Mouse (Mus musculus) spleen, adult 2 months (tissue): Measurements from ENCODE around the gene Ptprg. TPM values are rescaled to one million over a fixed set of nuclear protein-coding genes. Genes with fewer than 3 reads are reported as not detected.

Source experiments
- DNase-seq, 2 experiments: peaks; one replicate each; pipeline versions ENCODE4 v3.0.0 to v3.0.0-alpha.2; 2012 to 2021; ENCODE audit warnings: low spot score in 2 of 2, low read depth in 1 of 2
- H3K27ac ChIP-seq: fragments of 200-500 bp; 2 replicates; pipeline ENCODE4 v1.5.1; 2012; ENCODE audit warnings: low read length, inconsistent platforms; ENCODE audit not compliant: insufficient read depth
- H3K27me3 ChIP-seq: fragments of 200-500 bp; 2 replicates; pipeline ENCODE4 v1.6.1; 2012; ENCODE audit warnings: mild to moderate bottlenecking, moderate library complexity, low read length, inconsistent platforms; ENCODE audit not compliant: control insufficient read depth, insufficient read depth
- H3K36me3 ChIP-seq: fragments of 200-500 bp; 2 replicates; pipeline ENCODE4 v1.6.1; 2012; ENCODE audit warnings: mild to moderate bottlenecking, low read length, inconsistent platforms; ENCODE audit not compliant: control insufficient read depth, insufficient read depth
- H3K4me1 ChIP-seq: fragments of 200-500 bp; 2 replicates; pipeline ENCODE4 v1.6.1; 2011; ENCODE audit warnings: inconsistent platforms; ENCODE audit not compliant: control insufficient read depth, insufficient read depth, insufficient read length
- H3K4me3 ChIP-seq: fragments of 200-500 bp; 2 replicates; pipeline ENCODE4 v1.5.1; 2011; ENCODE audit warnings: mild to moderate bottlenecking, inconsistent platforms; ENCODE audit not compliant: insufficient read depth, insufficient read length; ENCODE audit errors: extremely low read depth
- CTCF ChIP-seq: fragments of 200-500 bp; IDR thresholded peaks from 2 replicates; pipeline ENCODE4 v1.5.1; 2011; ENCODE audit warnings: mild to moderate bottlenecking, inconsistent platforms; ENCODE audit not compliant: insufficient read depth, insufficient read length, insufficient replicate concordance; ENCODE audit errors: extremely low read depth
- POLR2A ChIP-seq: fragments of 200-500 bp; IDR thresholded peaks from 2 replicates; pipeline ENCODE4 v1.6.1; 2011; ENCODE audit warnings: low read depth, low read length, inconsistent platforms
- WGBS: fragments of 180-500 bp; shearing (Covaris S2); methylation state at CpG from one replicate; pipeline ENCODE4 v1.1.7; 2018; 5-methylcytosine and 5-hydroxymethylcytosine counted together
- polyA plus RNA-seq: library from polyadenylated mRNA; depleted of rRNA; stranded (reverse); fragments of >200 nt; gene quantifications from 2 replicates; pipeline ENCODE4 v1.2.3, GENCODE M21; 2012

Gene Ptprg
- polyA plus RNA-seq, 1 experiment = 4.9 TPM

DNA sequence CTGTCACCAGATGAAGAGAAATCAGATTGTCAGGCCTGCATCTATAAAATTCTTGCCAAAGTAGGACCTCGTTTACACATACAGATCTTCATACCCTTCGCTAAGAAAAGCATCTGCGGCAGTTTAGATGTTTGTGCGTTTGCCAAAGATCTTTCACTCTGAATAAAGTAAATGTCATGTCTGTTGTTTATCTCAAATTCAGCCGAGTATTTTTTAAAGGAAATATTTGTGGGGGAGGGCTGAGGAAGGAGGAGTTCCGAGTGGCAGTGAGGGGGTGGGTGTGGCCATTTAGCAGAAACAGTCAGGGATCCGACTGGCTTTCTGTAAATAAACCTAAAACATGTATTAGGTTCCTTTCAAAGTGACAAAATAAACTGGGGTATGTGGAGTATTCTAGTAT is 645.4 kb downstream of the Ptprg start:
- H3K27me3 ChIP-seq = no peaks in the 10 kb centered on the region
- no peaks in the 10 kb centered on the region for H3K4me1 ChIP-seq
- no peak overlapping the region for H3K27ac ChIP-seq
- no peak overlapping the region for H3K4me3 ChIP-seq
- H3K36me3 ChIP-seq = no peaks in the 10 kb centered on the region
- 68% methylated on average over 7 of the region's 7 CpGs for WGBS
- no peak for DNase-seq
- TF ChIP-seq CTCF (no peak), POLR2A (no peak)

DNA sequence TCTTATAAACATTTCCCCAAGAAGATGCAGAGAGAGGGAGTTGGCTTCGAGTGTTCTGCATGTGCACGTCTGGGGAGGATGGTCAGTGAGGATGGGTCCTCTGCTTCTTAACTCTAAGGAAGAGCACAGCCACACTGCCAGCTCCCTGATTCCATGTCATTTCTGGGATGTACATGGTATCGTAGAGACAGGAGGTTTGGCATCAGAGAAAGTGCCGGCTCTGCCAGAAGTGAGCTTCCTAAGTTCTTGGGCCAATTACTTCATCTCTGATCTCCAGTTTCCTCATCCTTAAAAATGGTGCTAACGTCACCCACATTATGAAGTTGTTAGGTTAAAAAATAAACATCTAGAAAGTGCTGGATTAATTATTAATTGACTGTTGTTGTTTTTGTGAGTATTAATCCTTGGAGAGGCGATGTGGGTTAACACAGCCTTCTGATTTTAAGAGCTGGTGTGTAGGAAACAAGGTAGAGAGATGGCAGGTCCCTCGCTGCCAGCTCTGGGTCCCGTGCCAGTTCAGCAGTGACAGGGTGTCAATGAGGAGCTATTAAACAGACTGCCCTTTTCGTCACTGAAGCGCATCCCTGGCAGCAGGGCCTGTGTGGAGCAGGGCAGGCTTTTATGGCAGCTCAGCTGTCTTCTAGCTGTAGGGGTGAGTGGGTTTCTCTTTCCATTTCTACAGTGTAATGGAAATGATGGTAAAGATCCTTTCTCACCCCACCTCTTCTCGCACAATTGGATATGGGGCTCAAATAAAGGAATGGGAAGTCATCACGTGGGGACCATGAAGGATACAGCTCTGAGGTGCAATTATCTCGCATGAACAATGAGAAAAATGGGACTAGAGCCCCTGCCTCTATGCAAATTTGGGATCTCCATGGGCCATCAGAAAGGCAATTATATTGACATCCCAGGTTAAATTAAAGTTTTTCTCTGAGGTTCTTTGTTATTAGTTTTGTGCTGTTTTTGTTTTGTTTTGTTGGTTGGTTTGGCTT is 646.9 kb downstream of the Ptprg start:
- WGBS = 84% methylated on average over 13 of the region's 13 CpGs
- Histone ChIP-seq H3K36me3 (no peaks in the 10 kb centered on the region), H3K27me3 (no peaks in the 10 kb centered on the region; the same call in 1 of the 2 replicates), H3K27ac (no peak overlapping the region), H3K4me3 (no peak overlapping the region), H3K4me1 (no peaks in the 10 kb centered on the region)
- TF ChIP-seq POLR2A = no peak
- no peak for TF ChIP-seq CTCF
- no peak for DNase-seq

DNA sequence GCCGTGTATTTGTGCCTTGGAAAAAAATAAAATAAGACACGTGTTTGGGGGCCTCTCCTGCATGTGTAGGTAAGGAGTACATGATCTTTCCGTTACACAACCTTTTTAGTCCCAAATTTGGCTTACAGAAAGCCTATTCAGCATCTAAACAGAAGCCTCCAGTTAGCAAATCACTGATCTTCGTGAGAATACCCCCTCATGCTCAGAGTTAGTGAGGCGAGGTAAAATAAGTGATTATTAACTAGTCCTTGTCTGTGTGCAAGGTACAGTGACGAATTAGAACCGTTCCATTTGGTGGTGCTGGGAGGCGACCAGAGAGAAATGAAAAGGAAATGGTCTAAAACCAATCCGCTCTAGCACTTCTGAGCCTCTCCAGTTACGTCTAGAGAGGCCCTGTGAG is 648.9 kb downstream of the Ptprg start:
- WGBS = 78% methylated on average over 10 of the region's 10 CpGs

DNA sequence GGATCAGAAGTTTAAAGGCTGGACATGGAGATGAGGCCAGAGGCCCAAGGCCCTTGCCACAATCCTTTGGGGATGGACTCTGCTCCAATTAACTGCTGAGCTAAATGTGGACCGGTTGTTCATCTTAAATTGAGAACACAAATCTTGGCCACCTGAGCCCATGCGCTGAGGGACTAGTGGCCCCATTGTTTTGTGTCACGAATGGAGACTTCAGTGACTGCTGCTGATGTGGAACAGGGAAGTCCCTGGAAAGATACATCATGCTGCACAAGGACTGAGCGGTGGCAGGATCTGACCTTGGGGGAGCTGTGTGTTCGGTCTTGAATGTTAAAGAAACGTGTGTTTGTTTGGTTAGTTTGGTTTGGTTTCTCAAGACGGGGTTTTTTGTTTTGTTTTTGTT is 649.7 kb downstream of the Ptprg start:
- WGBS = 89% methylated on average over 7 of the region's 7 CpGs
- no peak for TF ChIP-seq CTCF
- TF ChIP-seq POLR2A = no peak
- no peaks in the 10 kb centered on the region; the same call in 1 of the 2 replicates for H3K27me3 ChIP-seq
- H3K4me1 ChIP-seq = no peaks in the 10 kb centered on the region
- H3K36me3 ChIP-seq = no peaks in the 10 kb centered on the region
- H3K4me3 ChIP-seq = no peak overlapping the region
- H3K27ac ChIP-seq = no peak overlapping the region
- no peak for DNase-seq

More for the DNA sequence above, 648.9 kb downstream of the Ptprg start:
- Histone ChIP-seq H3K36me3 (no peaks in the 10 kb centered on the region), H3K27ac (no peak overlapping the region), H3K4me1 (no peaks in the 10 kb centered on the region), H3K4me3 (no peak overlapping the region), H3K27me3 (no peaks in the 10 kb centered on the region; the same call in 1 of the 2 replicates)
- no peak for DNase-seq
- no peak for TF ChIP-seq POLR2A
- TF ChIP-seq CTCF = no peak

DNA sequence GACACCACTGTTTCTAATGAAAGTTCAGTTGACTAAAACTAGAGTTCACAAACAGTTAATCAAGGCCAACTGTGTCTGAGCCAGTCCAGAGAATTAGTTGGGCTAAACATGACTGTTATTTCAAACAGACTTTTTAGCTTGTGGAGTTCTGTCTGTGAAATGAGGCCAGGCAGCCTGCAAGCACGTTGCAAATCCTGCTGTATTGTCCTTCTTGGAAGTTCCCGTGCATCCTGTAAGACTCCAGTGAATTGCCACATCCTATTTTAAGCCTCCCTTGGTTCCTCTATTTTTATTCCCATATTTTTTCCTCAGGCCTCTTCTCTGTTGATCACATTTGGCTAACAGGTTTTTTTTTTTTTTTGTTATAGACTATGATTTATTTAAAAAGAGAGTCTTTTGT is 652.8 kb downstream of the Ptprg start:
- H3K27ac ChIP-seq = no peak overlapping the region
- H3K4me1 ChIP-seq = no peaks in the 10 kb centered on the region
- no peak for DNase-seq
- TF ChIP-seq POLR2A (no peak), CTCF (no peak)
- H3K4me3 ChIP-seq = no peak overlapping the region
- WGBS = 59% methylated on average over 2 of the region's 2 CpGs
- no peaks in the 10 kb centered on the region; the same call in 1 of the 2 replicates for H3K27me3 ChIP-seq
- no peaks in the 10 kb centered on the region for H3K36me3 ChIP-seq

DNA sequence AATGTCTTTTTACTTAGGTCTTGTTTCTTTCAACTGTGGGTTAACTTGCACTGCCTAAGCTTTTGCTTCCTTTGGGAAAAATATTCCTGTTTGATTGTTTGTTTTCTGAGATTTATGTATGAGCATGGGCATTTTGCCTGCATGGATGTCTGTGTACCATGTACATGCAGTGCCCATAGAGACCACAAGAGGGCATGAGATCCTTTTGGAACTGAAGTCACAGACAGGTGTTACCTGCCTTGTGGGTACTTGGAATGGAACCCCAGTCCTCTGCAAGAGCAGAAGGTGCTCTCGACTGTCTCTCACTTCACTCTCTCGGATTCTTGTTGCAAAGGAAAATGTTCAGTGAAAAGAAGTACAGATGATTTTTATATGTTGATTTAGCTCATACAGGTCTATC is 655.2 kb downstream of the Ptprg start:
- no peak for DNase-seq
- 81% methylated on average over 2 of the region's 2 CpGs for WGBS
- Histone ChIP-seq H3K27ac (no peak overlapping the region), H3K36me3 (no peaks in the 10 kb centered on the region), H3K4me1 (no peaks in the 10 kb centered on the region), H3K27me3 (no peaks in the 10 kb centered on the region; the same call in 1 of the 2 replicates), H3K4me3 (no peak overlapping the region)
- TF ChIP-seq CTCF (no peak), POLR2A (no peak)

DNA sequence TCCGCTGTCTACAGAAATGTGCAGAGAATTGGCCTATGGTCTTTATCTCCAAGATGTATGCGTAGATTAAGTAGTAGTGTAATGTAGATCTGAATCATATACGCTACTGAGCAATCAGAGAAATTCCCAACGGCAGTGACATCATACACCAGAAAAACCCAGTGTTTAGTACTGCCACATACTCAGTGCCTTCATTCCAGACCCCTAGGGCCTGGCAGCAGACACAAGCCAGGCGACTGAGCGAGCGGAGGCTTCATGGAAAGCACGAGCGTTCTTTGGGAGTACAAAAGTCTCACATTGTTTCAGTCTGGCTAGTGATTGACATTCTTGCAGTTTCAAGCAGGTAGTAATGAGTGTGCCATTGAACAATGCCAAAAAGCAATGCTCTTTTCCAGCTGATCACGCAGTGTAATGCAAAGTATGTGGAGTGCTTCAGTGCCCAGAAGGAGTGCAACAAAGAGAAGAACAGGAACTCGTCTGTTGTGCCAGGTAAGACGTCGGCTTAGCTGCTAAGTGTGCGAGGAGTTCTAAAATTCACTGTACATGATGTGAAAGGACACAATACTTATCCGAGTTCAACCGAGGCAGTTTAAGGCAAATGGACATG is 665.3 kb downstream of the Ptprg start:
- no peaks in the 10 kb centered on the region for H3K36me3 ChIP-seq
- 91% methylated on average over 16 of the region's 16 CpGs for WGBS
- no peak overlapping the region for H3K4me3 ChIP-seq
- H3K4me1 ChIP-seq = no peaks in the 10 kb centered on the region
- TF ChIP-seq POLR2A = no peak
- no peak for TF ChIP-seq CTCF
- DNase-seq = no peak
- no peaks in the 10 kb centered on the region for H3K27me3 ChIP-seq
- no peak overlapping the region for H3K27ac ChIP-seq
